Mouse (Mus musculus) embryonic fibroblast, embryonic 13.5 days (primary cell): Measurements from ENCODE around the gene Kif6.

ENCODE experiments used
- CTCF ChIP-seq: IDR thresholded peaks from 2 replicates; pipeline ENCODE4 v1.5.1; 2011; ENCODE audit warnings: mild to moderate bottlenecking, control low read depth, low read length, moderate library complexity, borderline replicate concordance; ENCODE audit not compliant: insufficient read depth
- POLR2A ChIP-seq: IDR thresholded peaks from 2 replicates; pipeline ENCODE4 v1.6.1; 2011; ENCODE audit warnings: low read depth, mild to moderate bottlenecking, control low read depth, low read length, moderate library complexity

- TF ChIP-seq CTCF (no peak), POLR2A (no peak)
Observed at GRCm38 (mm10) chr17:49881796-49882195, 266.9 kb downstream of the Kif6 start.
